Mouse (Mus musculus) monocyte, adult 5-6 weeks (primary cell): Measurements from ENCODE around the gene Cela1. TPM values are rescaled to one million over a fixed set of nuclear protein-coding genes. Genes with fewer than 3 reads are reported as not detected.

ENCODE experiments used
- ATAC-seq: fragments of 153-309, 156-312 bp; replicated peaks from 2 replicates; pipeline ENCODE4 v1.8.0; 2017; ENCODE audit warnings: mild to moderate bottlenecking; ENCODE audit not compliant: low TSS enrichment, insufficient number of reproducible peaks, severe bottlenecking, poor library complexity, low FRiP score
- total RNA-seq: library from RNA; stranded (forward); fragments of 200-1000, 200-491, 200-594 nt; gene quantifications from 3 replicates; pipeline ENCODE4 v1.2.3, GENCODE M21; 2017

Gene Cela1
- total RNA-seq, 1 experiment from 2014 or later = 2.6 TPM

- ATAC-seq = no peak
Measured at GRCm38 (mm10) chr15:100650111-100650510, 37.6 kb downstream of the Cela1 start.

GRCm38 (mm10) chr15:100646161-100646560 is 41.6 kb downstream of the Cela1 start:
- no peak for ATAC-seq

- no peak for ATAC-seq
Measured at GRCm38 (mm10) chr15:100642451-100642850, 45.3 kb downstream of the Cela1 start.

- no peak for ATAC-seq
Measured at GRCm38 (mm10) chr15:100641226-100641810, 46.4 kb downstream of the Cela1 start.

GRCm38 (mm10) chr15:100639972-100640750 is 47.6 kb downstream of the Cela1 start:
- no peak for ATAC-seq

- ATAC-seq = peak; percentile 20; the same call in 1 of the 2 replicates
Measured at GRCm38 (mm10) chr15:100637661-100638060, 50.1 kb downstream of the Cela1 start.

- peak; percentile 8; the same call in 1 of the 2 replicates for ATAC-seq
Measured at GRCm38 (mm10) chr15:100636700-100637501, 50.8 kb downstream of the Cela1 start, which contains the start of gene Smagp. TSS of gene Smagp (minus strand) at chr15:100636940.

- no peak for ATAC-seq
Measured at GRCm38 (mm10) chr15:100635851-100636645, 51.7 kb downstream of the Cela1 start.

GRCm38 (mm10) chr15:100635239-100635638 is 52.5 kb downstream of the Cela1 start:
- ATAC-seq = no peak

GRCm38 (mm10) chr15:100633341-100633740 is 54.4 kb downstream of the Cela1 start:
- no peak for ATAC-seq

GRCm38 (mm10) chr15:100632323-100632722 is 55.4 kb downstream of the Cela1 start:
- no peak for ATAC-seq

- peak; percentile 74 for ATAC-seq
Measured at GRCm38 (mm10) chr15:100631454-100632170, 56.1 kb downstream of the Cela1 start.

GRCm38 (mm10) chr15:100630126-100630525 is 57.6 kb downstream of the Cela1 start:
- ATAC-seq = no peak

- no peak for ATAC-seq
Measured at GRCm38 (mm10) chr15:100628797-100629196, 58.9 kb downstream of the Cela1 start.

- ATAC-seq = no peak
Measured at GRCm38 (mm10) chr15:100627774-100628370, 59.8 kb downstream of the Cela1 start.

GRCm38 (mm10) chr15:100627287-100627686 is 60.4 kb downstream of the Cela1 start:
- ATAC-seq = no peak

GRCm38 (mm10) chr15:100624435-100624834 is 63.3 kb downstream of the Cela1 start:
- ATAC-seq = no peak
